ENCODE assay signal across 5 mouse cellular contexts in the genomic region with DNA sequence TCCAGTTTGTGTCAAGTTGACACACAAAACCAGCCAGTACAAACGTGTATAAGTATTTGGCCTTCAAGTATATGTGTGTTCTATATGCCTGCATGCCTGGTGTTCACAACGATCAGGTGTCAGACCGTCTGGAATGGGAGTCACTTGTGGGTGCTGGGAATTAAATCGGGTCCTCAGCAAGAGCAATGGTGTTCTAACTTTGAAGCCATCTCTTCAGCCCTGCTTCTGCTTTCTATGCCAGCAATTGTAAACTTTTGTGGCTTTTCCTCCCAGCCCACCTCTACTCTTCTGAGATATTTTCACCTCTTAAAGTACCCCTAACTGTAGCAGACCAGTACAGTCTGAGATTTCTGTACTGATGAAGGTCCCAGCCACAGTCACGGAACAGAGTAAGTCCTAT. TPM values are rescaled to one million over a fixed set of nuclear protein-coding genes. Genes with fewer than 3 reads are reported as not detected.
"Had no signal": no experiment of that assay in that cellular context is flagged by ENCODE, and none has a peak within 500 bp of the region (broad histone marks: within the 10 kb centered on the region; RNA-seq: fewer than 3 reads in every experiment).

No protein-coding gene starts in this region.

- H3K4me3 ChIP-seq: neural tube, embryonic 13.5 days; neural tube, embryonic 15.5 days; stomach, embryonic 15.5 days had no signal

- H3K36me3 ChIP-seq: neural tube, embryonic 13.5 days; neural tube, embryonic 15.5 days; stomach, embryonic 15.5 days had no signal

- H3K9ac ChIP-seq: neural tube, embryonic 13.5 days; neural tube, embryonic 15.5 days; stomach, embryonic 15.5 days had no signal

- H3K4me2 ChIP-seq: neural tube, embryonic 13.5 days; stomach, embryonic 15.5 days had no signal

- H3K27ac ChIP-seq: neural tube, embryonic 13.5 days; neural tube, embryonic 15.5 days; stomach, embryonic 15.5 days; stomach, postnatal 0 days had no signal

- H3K9me3 ChIP-seq: neural tube, embryonic 13.5 days; neural tube, embryonic 15.5 days; stomach, embryonic 15.5 days had no signal

RNA-seq across cellular contexts. Expression of a gene that starts 3.4 kb away (rescaled TPM):
- polyA plus RNA-seq: neural tube, embryonic 14.5 days had no signal
